Mouse (Mus musculus): ENCODE data around the gene Adgrl3.
A peak's percentile ranks its signal among the peaks of the same experiment; 100 is the strongest.

The Adgrl3 gene

DNA sequence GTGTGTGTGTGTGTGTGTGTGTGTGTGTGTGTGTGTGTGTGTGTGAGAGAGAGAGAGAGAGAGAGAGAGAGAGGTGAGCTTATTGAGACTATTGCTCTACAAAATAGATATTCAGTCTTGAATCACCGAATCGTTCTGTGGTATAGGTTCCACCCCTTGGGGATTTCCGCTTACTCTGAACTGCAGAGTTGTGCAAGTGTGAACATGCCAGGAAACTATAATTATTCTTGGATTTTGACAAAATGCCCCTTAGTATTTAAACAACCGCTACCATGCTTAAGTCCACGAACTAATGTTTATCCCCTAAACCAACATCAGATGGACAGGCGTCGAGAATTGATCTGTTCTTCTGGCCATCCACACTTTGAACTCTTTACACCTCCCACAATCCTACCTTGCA lies 57.1 kb downstream of the Adgrl3 start:
- no peak for DNase-seq

DNA sequence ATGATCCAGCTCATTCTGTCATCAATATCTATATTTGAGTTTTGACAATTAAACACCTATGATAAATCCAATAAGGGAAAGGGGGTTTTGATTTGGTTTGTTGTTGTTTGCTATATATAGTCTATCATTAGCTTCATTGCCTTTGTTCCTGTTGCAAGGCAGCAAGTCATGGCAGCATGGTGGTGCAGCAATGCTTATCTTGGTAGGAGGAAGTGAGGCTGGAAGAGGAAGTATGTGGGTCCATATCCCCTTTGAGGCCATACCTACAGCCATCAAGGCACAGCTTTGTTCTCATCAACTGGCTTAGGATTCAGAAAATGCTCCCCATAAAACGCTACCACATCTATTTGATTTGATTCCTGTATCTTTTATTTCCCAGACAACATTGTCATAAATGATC lies 58.1 kb downstream of the Adgrl3 start:
- no peak for DNase-seq

DNA sequence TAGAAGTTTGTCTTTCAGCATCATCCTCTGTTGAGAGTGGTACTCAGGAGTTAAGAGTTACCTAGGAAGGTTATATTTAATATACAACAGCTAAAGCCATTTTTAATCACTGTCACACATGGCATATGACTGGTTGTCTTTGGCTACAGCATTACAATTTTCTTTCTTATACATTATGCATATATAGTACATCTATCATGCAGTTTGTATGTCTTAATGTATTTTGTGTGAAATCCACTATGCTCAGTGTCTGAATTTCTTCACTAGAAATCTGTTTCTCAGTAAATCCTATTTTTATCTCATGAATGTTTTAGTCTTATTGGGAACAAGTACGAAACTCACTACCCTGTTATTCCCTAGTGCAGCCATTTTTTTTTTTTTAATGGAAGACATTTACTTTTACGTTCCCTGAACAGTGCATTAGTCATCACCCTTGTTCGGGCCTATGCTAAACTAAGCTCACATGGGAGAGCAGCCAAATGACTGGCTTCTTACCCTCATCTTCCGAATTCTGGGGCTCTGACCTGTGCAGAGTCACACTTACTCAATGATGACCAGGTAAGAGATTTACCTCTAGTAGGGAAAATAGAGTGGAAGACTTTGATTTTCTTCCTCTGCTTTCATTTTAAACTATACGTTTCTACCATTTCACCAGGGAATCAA lies 63.9 kb downstream of the Adgrl3 start:
- DNase-seq = no peak

DNA sequence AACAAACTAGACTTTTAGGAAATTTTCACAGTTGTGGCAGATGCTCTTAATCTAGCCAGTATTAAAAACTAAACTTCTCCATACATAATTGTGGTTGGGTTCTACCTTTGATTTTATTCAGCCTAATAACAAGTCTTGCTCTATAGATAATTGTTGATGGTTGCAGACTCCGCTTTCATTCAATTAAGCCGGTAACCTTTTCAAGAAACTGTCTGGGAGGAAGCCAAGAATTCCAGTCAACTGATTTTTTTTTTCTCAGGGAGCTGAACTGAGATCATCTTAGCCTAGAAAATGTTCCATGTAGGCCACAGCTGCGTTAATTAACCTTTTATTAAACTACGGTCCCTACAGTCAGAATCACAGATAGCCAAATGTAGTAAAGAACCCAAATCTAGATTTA lies 65.2 kb downstream of the Adgrl3 start:
- no peak for DNase-seq

DNA sequence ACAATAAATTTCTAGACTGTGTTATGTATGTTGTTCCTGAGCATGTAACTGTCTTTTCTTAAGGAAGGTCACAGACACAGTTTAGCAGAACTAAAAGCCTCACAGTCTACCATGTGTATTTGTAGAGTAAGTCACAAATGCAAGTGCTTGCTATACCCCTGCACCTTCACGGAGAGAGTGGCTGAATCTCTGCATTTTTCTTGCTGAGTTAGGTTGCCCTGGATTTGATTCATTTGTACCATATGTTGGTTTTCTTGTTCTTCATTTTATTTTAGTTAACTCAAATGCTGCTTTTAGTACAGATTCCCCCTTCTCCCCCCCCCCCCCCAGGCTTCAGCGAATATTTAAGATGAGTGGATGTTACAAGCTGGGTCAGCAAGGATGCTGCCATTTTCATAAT lies 68.7 kb downstream of the Adgrl3 start:
- DNase-seq = no peak

DNA sequence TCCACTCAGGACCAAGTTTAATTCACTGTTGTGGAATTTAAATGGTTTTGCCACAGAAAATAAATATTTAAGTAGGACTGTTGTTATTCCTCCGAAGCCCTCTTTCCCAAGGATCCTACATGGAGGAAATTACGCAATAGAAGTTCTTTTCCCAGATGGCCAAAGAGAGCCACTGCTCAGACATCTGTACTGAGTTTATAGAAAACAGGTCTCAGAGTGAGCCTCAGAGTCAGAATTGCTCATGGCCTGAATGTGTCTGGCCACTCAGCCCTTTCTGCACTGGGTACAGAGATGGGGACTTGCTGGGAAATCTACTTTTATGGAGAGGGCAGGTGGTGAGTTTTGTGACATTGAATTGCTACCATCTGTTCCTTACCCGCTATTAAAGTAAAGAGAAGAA lies 74.7 kb downstream of the Adgrl3 start:
- no peak for DNase-seq

DNA sequence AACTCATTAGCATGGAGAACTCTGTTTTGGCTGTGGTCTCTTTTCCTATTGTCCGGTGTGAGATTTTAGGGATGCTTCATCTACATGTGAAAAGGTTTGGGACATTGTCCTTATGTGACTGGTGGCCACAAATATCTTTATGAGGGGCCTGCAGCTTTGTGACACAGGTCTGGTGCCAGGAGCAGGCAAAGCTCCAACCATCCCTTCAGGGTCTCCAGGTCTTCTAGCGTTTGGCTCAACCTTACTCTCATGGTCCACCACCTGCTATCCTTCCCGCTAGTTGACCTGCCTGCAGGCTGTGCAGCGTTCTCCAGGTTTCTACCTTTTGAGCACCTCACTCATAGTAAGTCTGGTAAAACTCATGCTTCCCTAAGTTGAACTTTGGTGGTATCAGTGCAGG lies 77.2 kb downstream of the Adgrl3 start:
- no peak for DNase-seq

DNA sequence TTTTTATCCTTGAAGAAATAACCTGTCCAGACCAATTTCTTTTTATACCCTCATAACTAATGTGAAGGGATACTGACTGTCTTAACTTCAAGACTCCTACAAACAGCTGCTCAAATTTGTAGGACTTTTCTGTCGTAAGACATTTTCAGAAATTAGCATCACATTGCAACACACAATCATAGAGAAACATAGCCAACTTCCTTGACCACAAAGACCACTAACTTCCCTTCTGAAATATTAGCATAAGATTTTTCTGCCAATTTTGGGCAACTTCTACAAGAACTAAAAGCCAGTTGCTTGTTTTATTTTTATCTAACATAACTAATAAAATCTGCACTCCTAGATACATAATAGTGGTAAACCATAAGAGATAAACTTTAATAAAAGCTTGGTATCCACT lies 87.5 kb downstream of the Adgrl3 start:
- no peak for DNase-seq

DNA sequence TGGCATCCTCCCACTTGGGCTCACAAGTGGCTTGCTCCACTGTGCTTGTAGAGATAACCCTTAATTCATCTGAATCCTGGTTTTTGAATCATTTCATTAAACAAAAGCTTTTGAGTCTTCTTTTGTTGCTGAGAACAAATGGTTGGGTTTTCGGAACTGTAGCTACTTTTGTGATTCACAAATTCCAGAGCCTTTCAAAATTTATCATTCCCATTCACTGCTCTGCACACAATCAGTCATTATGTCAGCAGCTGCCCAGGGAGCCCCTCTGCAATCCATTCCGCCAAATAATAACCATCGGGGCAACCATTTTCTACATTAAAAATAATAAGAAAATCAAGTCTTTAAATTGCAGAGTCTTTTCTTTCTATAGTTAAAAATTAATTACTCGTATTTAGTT lies 104.5 kb downstream of the Adgrl3 start:
- no peak for DNase-seq

DNA sequence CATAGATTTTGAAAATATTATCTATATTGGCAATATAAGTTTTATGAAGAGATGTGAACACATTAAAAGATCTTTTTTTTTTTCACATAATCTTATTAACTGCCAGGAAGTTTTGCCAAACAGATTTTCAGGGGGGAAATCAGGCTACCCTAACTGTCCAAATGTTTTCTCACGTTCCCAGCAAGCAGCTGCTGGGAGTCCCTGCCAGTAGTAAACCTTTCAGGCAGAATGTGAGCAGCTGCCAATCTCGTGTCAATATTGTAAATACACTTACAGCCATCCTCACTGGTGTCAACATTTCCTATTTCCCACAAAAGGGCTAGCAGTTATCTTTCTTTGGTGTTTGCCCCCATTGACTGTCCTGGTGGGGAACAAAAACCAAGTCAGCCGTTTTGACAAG lies 107.7 kb downstream of the Adgrl3 start:
- no peak for DNase-seq

DNA sequence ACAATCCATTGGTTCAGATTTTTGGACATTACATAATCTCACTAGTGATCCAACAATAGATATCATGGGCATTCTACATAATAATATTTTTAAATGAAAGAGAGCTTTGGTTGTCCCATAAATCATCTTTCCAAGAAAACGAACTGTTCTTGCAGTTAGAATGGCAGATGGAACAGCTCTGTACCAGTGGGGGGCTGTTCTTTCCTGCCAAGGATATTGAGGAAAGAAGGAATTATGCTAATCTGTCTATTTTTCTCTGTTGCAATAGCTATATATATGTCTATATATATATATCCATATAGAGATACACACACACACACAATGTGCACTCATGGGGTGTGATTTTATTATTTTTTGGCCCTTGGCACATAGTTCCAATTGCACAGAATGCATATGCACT lies 116.5 kb downstream of the Adgrl3 start:
- no peak for DNase-seq

DNA sequence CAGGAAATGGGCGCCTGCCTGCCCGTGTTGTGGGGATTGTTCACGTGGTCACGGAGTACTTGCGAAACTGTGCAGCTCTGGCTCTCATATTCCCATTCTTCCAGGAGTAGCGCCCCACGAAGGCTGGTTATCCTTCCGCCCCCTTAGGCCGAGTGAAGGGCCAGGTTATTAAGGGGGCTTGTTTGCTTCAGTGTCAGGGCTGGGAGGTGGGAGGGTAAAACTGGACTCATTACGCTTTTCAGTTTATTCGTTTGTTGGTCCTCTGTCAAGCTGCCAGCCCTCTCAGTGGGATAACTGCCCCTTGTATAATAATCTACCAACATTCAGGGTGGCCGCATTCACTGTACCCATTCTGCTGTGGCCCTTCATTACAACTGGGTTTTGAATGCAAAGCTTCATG lies 135.9 kb downstream of the Adgrl3 start:
- no peak for DNase-seq

DNA sequence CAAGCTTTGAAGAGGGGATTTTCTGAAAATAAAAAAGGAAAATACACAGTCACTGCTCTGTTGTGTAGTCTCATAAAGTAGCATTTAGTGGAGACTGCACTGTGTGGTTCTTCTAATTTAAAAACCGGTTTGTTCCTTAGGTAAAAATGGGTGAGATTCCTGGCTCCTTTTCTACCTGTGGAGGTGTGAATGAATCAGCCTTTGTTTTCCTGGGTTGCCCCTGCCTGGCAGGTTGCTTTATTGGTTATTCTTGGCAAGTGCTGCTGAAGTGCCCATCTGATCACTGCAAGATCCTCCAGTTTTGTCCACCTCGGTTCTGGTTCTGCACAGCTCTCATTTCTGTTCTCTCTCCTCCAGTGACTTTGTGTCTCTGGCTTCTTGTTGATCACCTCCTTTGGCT lies 136.3 kb downstream of the Adgrl3 start:
- DNase-seq = no peak

DNA sequence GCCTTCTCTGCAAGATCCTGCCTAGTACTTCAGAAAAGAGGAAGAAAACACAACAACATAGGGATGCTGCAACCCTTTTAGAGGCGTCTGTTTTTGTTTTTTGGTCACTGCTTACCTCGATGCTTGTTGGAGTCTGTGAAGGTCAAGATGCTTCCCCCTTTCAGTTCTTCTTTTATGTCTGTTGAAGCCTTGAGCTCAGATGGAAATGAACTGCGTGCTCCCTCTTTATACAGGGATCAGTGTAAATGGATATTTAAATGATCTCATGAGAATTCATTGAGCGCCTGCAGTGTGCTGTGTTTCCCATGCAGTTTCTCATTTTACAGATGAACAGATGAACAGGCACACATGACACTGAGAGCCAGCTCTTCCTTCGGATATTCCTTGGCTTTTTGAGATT lies 136.9 kb downstream of the Adgrl3 start:
- DNase-seq = no peak

DNA sequence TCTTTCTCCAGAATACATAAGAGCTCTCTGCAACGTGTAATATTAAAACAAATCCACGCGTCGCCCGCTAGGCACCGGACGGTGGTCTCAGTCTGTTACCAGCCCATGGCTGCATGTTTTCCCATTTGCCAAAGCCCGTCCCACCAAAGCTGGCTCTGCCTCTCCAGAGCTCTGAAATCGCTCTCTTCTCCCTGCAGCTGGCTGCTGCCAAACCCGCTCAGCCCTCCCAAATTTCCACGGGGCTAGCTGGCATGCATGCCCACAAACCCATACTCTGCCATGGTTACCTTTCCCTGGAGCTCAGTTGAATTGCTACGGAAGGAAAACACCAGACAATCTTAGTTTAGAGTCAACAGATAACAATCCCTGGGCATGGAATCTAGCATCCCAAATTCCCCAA lies 139.1 kb downstream of the Adgrl3 start:
- DNase-seq = no peak

DNA sequence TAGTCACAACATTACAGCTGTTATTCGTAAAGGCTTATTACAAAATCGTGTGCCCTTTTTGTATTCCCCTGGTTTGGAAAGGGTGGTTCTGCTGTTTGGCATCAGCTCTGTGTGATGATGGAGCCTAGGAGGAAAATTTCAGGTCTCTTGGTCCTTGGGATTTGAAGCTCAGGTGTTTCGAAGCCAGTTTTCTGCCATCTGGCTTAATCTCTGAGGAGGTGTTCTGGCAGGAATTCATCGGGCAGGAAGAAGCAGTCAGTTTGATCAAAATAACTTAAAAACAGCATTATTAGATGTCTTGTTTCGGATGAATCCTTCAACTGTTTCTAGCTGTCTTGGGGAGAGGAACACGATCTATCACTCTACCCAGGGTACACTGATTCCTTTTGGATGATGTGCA lies 140.5 kb downstream of the Adgrl3 start:
- no peak for DNase-seq

DNA sequence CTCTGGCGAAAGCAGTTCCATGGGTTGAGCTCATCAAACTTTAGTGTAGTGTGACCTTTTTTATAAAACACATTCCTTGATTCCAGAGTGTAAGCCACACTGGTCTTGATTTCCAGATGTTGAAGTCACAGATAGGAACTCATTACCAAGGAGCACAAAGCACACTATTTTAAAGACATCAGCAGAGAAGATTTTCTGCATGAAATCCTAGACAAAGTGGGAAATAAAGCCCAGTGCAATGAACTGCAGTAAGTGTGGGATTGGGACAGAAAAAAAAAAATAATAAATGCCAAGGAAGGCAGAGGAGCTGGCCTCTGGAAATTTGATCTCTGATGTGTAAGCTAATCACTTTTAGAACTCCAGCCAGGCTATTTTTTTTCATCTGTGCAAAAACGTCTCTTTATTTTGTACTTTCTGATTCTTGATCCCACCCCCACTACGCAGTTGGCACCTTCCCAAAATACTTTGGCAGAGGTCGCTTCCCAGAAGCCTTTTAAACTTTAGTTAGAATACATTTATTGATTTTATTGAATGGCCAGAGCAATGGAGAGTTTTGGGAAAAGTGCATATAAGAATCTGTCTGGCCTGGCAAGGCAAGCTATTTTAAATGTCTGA lies 169.0 kb downstream of the Adgrl3 start:
- DNase-seq = peak; percentile 9

DNA sequence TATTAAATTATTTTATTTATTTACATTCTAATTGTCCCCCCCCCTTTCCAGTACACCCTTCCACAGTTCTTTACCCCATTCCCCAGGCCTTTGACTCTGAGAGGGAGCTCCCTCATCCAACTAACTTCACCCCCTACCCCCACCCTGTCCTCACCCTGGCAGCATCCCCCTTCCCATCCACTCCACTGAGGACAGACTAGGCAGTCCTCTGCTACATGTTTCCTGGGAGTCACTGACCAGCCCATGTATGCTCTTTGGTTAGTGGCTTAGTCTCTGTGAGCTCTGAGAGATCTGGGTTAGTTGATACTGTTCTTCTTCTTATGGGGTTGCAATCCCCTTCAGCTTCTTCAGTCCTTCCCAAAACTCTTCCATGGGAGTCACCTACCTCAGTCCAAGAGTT lies 180.4 kb downstream of the Adgrl3 start:
- no peak for DNase-seq

DNA sequence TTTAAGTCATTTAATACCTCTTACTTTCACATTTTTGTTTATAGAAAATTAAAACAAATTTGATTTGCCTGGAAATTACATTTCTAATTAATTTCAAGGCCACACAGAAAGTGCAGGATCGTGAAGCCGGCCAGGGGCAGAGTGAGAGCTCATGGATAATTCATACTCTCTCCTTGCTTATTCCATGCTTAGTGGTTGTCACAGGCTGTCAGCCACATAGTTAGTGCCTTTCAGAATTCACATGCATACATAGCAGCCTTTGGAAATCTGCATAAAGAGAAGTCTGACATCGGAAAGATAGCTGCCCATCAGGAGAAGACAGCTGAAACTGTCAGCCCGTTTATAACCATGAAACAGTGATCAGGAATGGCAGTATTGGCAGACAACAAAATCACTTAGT lies 181.9 kb downstream of the Adgrl3 start:
- no peak for DNase-seq

DNA sequence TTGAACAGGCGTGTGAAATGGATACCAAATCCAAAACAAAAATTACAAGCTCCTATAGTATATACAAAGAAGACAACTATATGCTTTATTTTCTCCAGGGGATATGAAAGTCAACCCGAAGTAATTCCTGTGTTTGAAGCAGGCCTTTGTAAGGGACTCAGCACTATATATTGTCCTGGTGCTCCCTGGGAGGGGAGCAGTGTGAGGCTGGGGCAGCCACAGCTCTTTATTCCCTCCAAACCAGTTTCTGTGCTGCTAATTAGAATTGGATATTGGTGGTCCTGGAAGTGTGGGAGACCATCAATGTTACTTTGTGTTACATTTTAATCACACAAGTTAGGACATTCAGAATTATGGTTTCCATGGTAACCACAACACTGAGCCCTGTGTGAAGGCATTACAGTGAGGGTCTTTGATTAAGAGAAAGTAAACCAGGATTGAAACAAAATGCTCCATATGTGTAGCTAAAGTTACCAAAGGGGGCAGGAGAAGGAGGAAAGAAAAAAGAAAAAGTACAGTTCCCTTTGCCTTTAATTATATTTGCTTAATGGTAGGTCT lies 198.6 kb downstream of the Adgrl3 start:
- DNase-seq = no peak

DNA sequence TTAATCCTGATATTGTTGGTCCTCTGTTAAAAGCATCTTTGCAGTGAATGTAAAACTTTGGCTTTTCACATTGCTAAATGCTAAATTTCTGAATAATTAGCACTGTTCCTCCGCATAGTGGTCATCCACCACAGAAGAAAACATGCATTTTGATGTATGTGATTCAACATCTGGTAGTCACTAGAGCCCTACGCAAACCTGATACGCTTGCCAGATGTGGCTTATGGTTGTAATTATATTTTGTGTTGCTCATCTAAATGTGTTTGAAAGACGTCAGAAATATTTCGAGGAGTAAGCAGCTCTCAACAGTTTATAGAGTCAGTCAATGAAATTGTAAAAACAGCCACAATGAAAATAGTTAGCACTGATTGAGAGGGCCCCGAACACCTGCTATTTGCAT lies 204.5 kb downstream of the Adgrl3 start:
- no peak for DNase-seq

DNA sequence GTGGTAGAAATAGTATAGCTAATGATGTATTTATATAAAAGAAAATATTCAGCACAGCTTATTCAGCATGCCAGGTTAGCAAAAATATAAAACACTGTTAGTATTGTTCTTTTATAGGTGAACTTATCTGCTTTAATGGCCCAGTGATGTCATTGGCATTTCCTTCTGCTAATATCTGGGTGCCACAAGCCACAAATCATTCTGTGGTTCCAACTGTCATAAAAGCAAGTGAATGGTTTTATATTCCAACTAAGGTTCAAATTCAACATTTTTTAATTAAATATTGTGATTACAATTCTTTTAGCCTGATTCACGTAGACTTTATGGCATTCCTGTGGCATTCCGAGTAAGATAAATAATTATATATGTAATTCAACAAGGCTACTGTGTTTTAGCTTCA lies 205.5 kb downstream of the Adgrl3 start:
- DNase-seq = no peak

DNA sequence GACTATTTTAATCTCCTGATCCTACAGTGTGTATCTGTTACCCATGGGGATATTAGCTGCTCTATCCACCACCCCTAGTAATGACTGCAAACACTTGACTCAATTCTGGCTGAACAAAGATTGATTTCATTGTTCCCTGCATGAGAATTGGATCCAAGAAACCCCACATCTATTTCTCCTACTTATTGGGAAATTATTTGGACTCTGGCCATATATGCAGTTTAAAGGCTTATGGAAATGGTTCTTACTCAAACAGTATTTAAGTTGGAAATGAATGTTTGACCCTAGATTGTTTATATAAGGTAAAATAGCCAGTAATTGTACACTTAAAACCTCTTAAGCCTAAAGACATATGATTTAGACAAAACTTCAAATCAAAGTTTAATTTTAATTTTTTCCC lies 207.3 kb downstream of the Adgrl3 start:
- no peak for DNase-seq

DNA sequence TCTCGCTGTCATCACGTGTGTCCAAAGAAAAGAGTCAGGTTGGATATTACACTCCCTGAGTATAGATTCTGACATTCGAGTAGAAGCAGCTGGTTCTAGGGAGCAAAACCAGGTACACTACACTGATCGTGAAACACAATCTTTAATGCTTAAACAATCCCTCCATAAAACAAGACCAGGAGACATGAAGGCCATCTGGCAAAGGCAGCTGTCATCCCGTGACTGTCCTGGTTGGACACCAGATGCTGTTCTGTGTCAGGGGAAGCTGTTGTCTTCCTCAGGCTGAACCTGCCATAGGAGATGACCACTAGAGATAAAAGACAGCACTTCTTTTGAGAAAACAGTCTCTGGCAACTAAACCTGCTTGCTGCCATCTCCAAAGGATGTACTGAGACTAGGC lies 228.8 kb downstream of the Adgrl3 start:
- no peak for DNase-seq

DNA sequence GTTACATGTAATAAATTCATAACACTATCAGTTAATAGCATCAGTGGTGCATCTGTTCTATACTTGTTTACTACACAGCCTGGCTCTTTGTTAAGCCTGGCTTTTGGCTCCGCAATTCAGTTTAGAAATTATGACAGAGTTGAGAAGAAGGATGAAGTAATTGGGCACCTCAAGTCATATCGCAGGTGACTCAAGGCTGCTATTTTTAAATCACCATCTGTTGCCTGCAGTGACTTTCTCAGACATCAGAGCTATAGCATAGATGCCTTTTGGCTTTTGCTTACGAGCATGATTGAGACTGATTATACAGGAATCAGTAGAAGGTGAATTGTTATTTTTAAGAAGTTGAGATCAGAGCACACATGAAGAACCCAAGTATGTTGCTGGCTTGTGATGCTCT lies 236.2 kb downstream of the Adgrl3 start:
- no peak for DNase-seq

Measured in lung, postnatal 14 days (tissue).